Comparison of ENCODE assay signal across 23 mouse cellular contexts in genomic region chr6:143109622-143110218, GRCm38 (mm10). TPM values are rescaled to one million over a fixed set of nuclear protein-coding genes. Genes with fewer than 3 reads are reported as not detected.
DNase-seq lines count a peak whose midpoint lies in the region; ATAC-seq and TF ChIP-seq lines count a peak whose summit lies in the region.
"Had no signal": no experiment of that assay in that cellular context is flagged by ENCODE, and none has a peak within 500 bp of the region (broad histone marks: within the 10 kb centered on the region; RNA-seq: fewer than 3 reads in every experiment).

No protein-coding gene starts in this region.

- no peaks in the 10 kb centered on the region for H3K36me3 ChIP-seq in thymus, adult 2 months (ENCODE audit: control insufficient read depth, insufficient read depth, low read length)
- H3K36me3 ChIP-seq: embryonic facial prominence, embryonic 15.5 days; forebrain, embryonic 10.5 days; heart, embryonic 13.5 days; hindbrain, embryonic 12.5 days had no signal

- no peak for TF ChIP-seq POLR2A in thymus, adult 2 months (IDR thresholded peaks at IDR 0.05; ENCODE audit: control insufficient read depth, extremely low read depth, insufficient read depth, low read length, poor library complexity)

- no peaks in the 10 kb centered on the region for H3K27me3 ChIP-seq in thymus, adult 2 months (ENCODE audit: control insufficient read depth, insufficient read depth, low read length)
- H3K27me3 ChIP-seq: embryonic facial prominence, embryonic 15.5 days; heart, embryonic 13.5 days; hindbrain, embryonic 12.5 days had no signal

- H3K4me1 ChIP-seq in thymus, adult 2 months (replicated peaks; ENCODE audit: control insufficient read depth, insufficient read depth, low read length) = peaks cover 52% of the 10 kb centered on the region
- H3K4me1 ChIP-seq: hindbrain, embryonic 12.5 days had no signal

- DNase-seq in thymus, adult 2 months = no peak
- DNase-seq in thymus, postnatal 4 days = no peak
- peak; percentile 16 for DNase-seq in NIH3T3 (ENCODE audit: low read depth)
- DNase-seq in spleen, adult 12 weeks (ENCODE audit: low spot score) = no peak
- no peak for DNase-seq in right cerebral cortex, postnatal 10 days (ENCODE audit: low spot score in 2 of 2)
- no peak for DNase-seq in gastrocnemius, adult 18-20 months (ENCODE audit: low spot score)
- DNase-seq: adrenal gland, postnatal 10 days; cerebellum, adult 11 months; cerebellum, adult 8-10 months; cerebellum, postnatal 14 days; embryo, embryonic 11 days; gastrocnemius, postnatal 10 days; heart, adult 11 months; heart, postnatal 4 days had no signal

- WGBS in thymus, adult 2 months = 59% methylated on average over 16 of the region's 16 CpGs

- TF ChIP-seq CTCF in thymus, adult 2 months (IDR thresholded peaks at IDR 0.05; ENCODE audit: borderline replicate concordance, control insufficient read depth, extremely low read depth, insufficient read depth, low read length, poor library complexity) = no peak

- peak overlapping the region; percentile 16; the same call in 1 of the 2 replicates for H3K27ac ChIP-seq in thymus, adult 2 months (ENCODE audit: control insufficient read depth, insufficient read depth, low read length)
- H3K27ac ChIP-seq: embryonic facial prominence, embryonic 15.5 days; forebrain, embryonic 10.5 days; heart, embryonic 13.5 days; hindbrain, embryonic 12.5 days had no signal

- ATAC-seq in megakaryocyte, adult 5-6 weeks (ENCODE audit: poor library complexity, severe bottlenecking) = peak; percentile 72
- ATAC-seq: forebrain, embryonic 14.5 days; hindbrain, embryonic 16.5 days; inflammation-experienced regulatory T-cells, adult 6 months had no signal

- no peak overlapping the region for H3K4me3 ChIP-seq in thymus, adult 2 months (ENCODE audit: control insufficient read depth, insufficient read depth, low read length)
- H3K4me3 ChIP-seq: embryonic facial prominence, embryonic 15.5 days; erythroblast, embryonic 14.5 days; forebrain, embryonic 10.5 days; heart, embryonic 13.5 days; hindbrain, embryonic 12.5 days had no signal

RNA-seq across cellular contexts. Expression of gene C2cd5, which starts 9.8 kb away (rescaled TPM):
- polyA plus RNA-seq in thymus, adult 2 months (2012; rRNA removed) = 34.9 and 36.2 TPM in 2 replicates
- total RNA-seq in megakaryocyte, adult 5-6 weeks (2015) = 51.0 and 52.8 TPM in 2 replicates
- 48.4 and 60.4 TPM in 2 replicates for total RNA-seq in megakaryocyte, adult 5-6 weeks (2017)
- total RNA-seq in gastrocnemius, adult 18-20 months (2021) = 1 to 10 TPM; 6.1 to 6.8 TPM

RNA-seq across cellular contexts. Expression of gene Etnk1, which starts 57.3 kb away (rescaled TPM):
- polyA plus RNA-seq in thymus, adult 2 months (2012; rRNA removed) = 113 and 166 TPM in 2 replicates
- 40.5 and 41.2 TPM in 2 replicates for total RNA-seq in megakaryocyte, adult 5-6 weeks (2015)
- 47.6 and 53.7 TPM in 2 replicates for total RNA-seq in megakaryocyte, adult 5-6 weeks (2017)
- total RNA-seq in gastrocnemius, adult 18-20 months (2021) = 10 to 100 TPM; 16.4 to 16.6 TPM

Comparison
In these comparisons a context has a peak if more than half of its experiments do, and no peak if none do; other contexts are left out.
1. RNA of gene C2cd5, which starts 9.8 kb away (total RNA-seq): 48.4 to 60.4 TPM in megakaryocyte, adult 5-6 weeks; 6.1 to 6.8 TPM in gastrocnemius, adult 18-20 months; every median in the first group is over 4 times any median in the second.